ENCODE assay signal across 32 mouse cellular contexts in the genomic region with DNA sequence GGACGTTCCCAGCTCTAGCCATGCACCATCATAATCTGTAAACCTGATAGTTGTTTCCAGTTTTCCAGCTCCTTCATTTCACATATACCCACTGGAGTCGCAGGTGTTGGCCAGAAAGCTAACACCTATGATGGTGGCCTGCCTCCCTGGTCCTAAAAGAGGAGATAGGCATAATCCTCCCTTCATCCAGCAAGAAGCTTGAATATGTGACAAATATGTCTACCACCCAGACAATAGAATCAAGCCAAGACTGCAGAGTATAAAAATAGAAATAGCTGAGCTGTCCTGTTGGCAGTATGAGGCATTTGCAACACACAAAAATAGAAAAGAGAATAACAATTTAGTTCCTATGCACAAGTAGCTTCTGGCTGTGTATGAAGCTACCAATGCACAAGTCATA.
A peak's percentile ranks its signal among the peaks of the same experiment; 100 is the strongest.
DNase-seq lines count a peak whose midpoint lies in the region; ATAC-seq and TF ChIP-seq lines count a peak whose summit lies in the region.
"Had no signal": no experiment of that assay in that cellular context is flagged by ENCODE, and none has a peak within 500 bp of the region (broad histone marks: within the 10 kb centered on the region; RNA-seq: fewer than 3 reads in every experiment).

No protein-coding gene starts in this region.

- H3K9me3 ChIP-seq in heart, postnatal 0 days (replicated peaks; ENCODE audit: control insufficient read depth, low read length), result no peaks in the 10 kb centered on the region
- no peaks in the 10 kb centered on the region for H3K9me3 ChIP-seq in midbrain, embryonic 16.5 days (replicated peaks; ENCODE audit: control insufficient read depth, low read length, poor library complexity, severe bottlenecking)
- H3K9me3 ChIP-seq: forebrain, embryonic 13.5 days; hindbrain, embryonic 10.5 days; hindbrain, embryonic 15.5 days; midbrain, embryonic 13.5 days; neural tube, embryonic 15.5 days; stomach, embryonic 15.5 days had no signal

- no peaks in the 10 kb centered on the region for H3K36me3 ChIP-seq in heart, postnatal 0 days (replicated peaks; ENCODE audit: control insufficient read depth, insufficient read depth, low read length)
- H3K36me3 ChIP-seq in midbrain, embryonic 16.5 days (ENCODE audit: control insufficient read depth, insufficient read depth, low read length), result no peaks in the 10 kb centered on the region
- H3K36me3 ChIP-seq: hindbrain, embryonic 10.5 days; hindbrain, embryonic 15.5 days; midbrain, embryonic 13.5 days; neural tube, embryonic 15.5 days; stomach, embryonic 15.5 days had no signal

- no peak overlapping the region for H3K9ac ChIP-seq in heart, postnatal 0 days (replicated peaks; ENCODE audit: low read depth, low read length)
- no peak overlapping the region for H3K9ac ChIP-seq in midbrain, embryonic 16.5 days (ENCODE audit: low read depth, low read length)
- H3K9ac ChIP-seq: forebrain, embryonic 13.5 days; hindbrain, embryonic 15.5 days; liver, embryonic 14.5 days; midbrain, embryonic 13.5 days; neural tube, embryonic 15.5 days; stomach, embryonic 15.5 days had no signal

- DNase-seq in frontal cortex, postnatal 25 days (ENCODE audit: low spot score in 2 of 2), result no peak
- DNase-seq in heart, adult 8-10 months (ENCODE audit: low spot score), result peak; percentile 6
- DNase-seq in heart, postnatal 25 days (ENCODE audit: low spot score), result no peak
- peak; percentile 63 for DNase-seq in brain, adult 2 months (ENCODE audit: low read depth, low spot score)
- DNase-seq in heart, postnatal 0 days (ENCODE audit: low spot score), result peak; percentile 30
- no peak for DNase-seq in spleen, adult 12 weeks (ENCODE audit: low spot score)
- DNase-seq: adrenal gland, adult 2 months; adrenal gland, postnatal 36 days; cerebellum, adult 8-10 months; cerebellum, postnatal 25 days; kidney, adult 2 months; kidney, postnatal 36 days; layer of hippocampus, postnatal 36 days; liver; lung, adult 2 months; lung, postnatal 10 days; retina, postnatal 1 day; right cerebral cortex, postnatal 14 days; thymus, adult 18-20 months; thymus, postnatal 25 days had no signal

- peaks cover 6% of the 10 kb centered on the region for H3K4me1 ChIP-seq in heart, postnatal 0 days (ENCODE audit: control insufficient read depth, insufficient read depth)
- H3K4me1 ChIP-seq in midbrain, embryonic 16.5 days (ENCODE audit: control insufficient read depth, insufficient read depth, low read length), result no peaks in the 10 kb centered on the region; the same call in 1 of the 2 replicates
- H3K4me1 ChIP-seq: stomach, embryonic 15.5 days had no signal

- H3K27ac ChIP-seq in heart, postnatal 0 days (ENCODE audit: low read depth), result peak overlapping the region; percentile 39
- no peak overlapping the region for H3K27ac ChIP-seq in midbrain, embryonic 16.5 days (ENCODE audit: low read length)
- H3K27ac ChIP-seq: forebrain, embryonic 13.5 days; hindbrain, embryonic 10.5 days; hindbrain, embryonic 15.5 days; liver, embryonic 14.5 days; macrophage; midbrain, embryonic 13.5 days; neural tube, embryonic 15.5 days; stomach, embryonic 15.5 days had no signal

- WGBS in heart, postnatal 0 days, result 58% methylated on average over 2 of the region's 2 CpGs
- 94% methylated on average over 2 of the region's 2 CpGs for WGBS in midbrain, embryonic 16.5 days

- no peak overlapping the region for H3K4me2 ChIP-seq in heart, postnatal 0 days (ENCODE audit: low read depth, low read length)
- H3K4me2 ChIP-seq in midbrain, embryonic 16.5 days (ENCODE audit: low read length), result no peak overlapping the region
- H3K4me2 ChIP-seq: forebrain, embryonic 13.5 days; hindbrain, embryonic 15.5 days; midbrain, embryonic 13.5 days; neural tube, embryonic 15.5 days; stomach, embryonic 15.5 days had no signal

- no peaks in the 10 kb centered on the region for H3K27me3 ChIP-seq in heart, postnatal 0 days (ENCODE audit: control insufficient read depth, insufficient read depth, low read length)
- H3K27me3 ChIP-seq in midbrain, embryonic 16.5 days (ENCODE audit: control insufficient read depth, insufficient read depth, low read depth, low read length), result no peaks in the 10 kb centered on the region
- H3K27me3 ChIP-seq: CH12.LX; forebrain, embryonic 13.5 days; hindbrain, embryonic 15.5 days; midbrain, embryonic 13.5 days; neural tube, embryonic 15.5 days; stomach, embryonic 15.5 days had no signal

- ATAC-seq in frontal cortex, adult (ENCODE audit: low TSS enrichment), result peak; percentile 90
- peak; percentile 53; the same call in 1 of the 2 replicates for ATAC-seq in heart, postnatal 0 days (ENCODE audit: insufficient read depth, low read depth)
- no peak for ATAC-seq in midbrain, embryonic 16.5 days
- ATAC-seq: activated CD4-positive, CD25-positive, alpha-beta regulatory T cell, adult 4 months; forebrain, embryonic 13.5 days; midbrain, embryonic 13.5 days had no signal

- no peak overlapping the region for H3K4me3 ChIP-seq in heart, postnatal 0 days (ENCODE audit: low read depth, low read length)
- H3K4me3 ChIP-seq in midbrain, embryonic 16.5 days (ENCODE audit: low read depth, low read length), result no peak overlapping the region
- H3K4me3 ChIP-seq: forebrain, embryonic 13.5 days; hindbrain, embryonic 10.5 days; hindbrain, embryonic 15.5 days; midbrain, embryonic 13.5 days; neural tube, embryonic 15.5 days; stomach, embryonic 15.5 days had no signal

- intact Hi-C loops in heart, postnatal 25 days (cut with DNase I), result no loop called here

- TF ChIP-seq CTCF in heart, postnatal 0 days (IDR thresholded peaks at IDR 0.05; ENCODE audit: low read depth), result no peak

- no peak for TF ChIP-seq EP300 in heart, postnatal 0 days (IDR thresholded peaks at IDR 0.05; ENCODE audit: low read depth)

Comparison
In these comparisons a context has a peak if more than half of its experiments do, and no peak if none do; other contexts are left out.
1. DNase-seq: peak in heart, adult 8-10 months (single experiment), brain, adult 2 months (single experiment) and heart, postnatal 0 days (single experiment); none in frontal cortex, postnatal 25 days (0 of 2), heart, postnatal 25 days (single experiment) and spleen, adult 12 weeks (single experiment).